Mouse (Mus musculus) G1E (cell line): ENCODE measurements at regions not wholly inside any gene's neighbourhood (a gene's known extent, or its start where the extent isn't known, plus 50 kb on each side); places are given as distances from the start of the nearest gene placed in this dataset.

ENCODE experiments used
- ATAC-seq: 2 replicates; pipeline ENCODE4 v1.8.0; 2016; ENCODE audit warnings: mild to moderate bottlenecking; ENCODE audit not compliant: insufficient number of reproducible peaks, poor library complexity, low FRiP score, severe bottlenecking; ENCODE audit errors: extremely low read depth
- DNase-seq: peaks from one replicate; pipeline ENCODE4 v3.0.0; 2012; ENCODE audit warnings: low spot score
- H3K27me3 ChIP-seq: 2 replicates; pipeline ENCODE4 v1.6.1; 2012; ENCODE audit warnings: mild to moderate bottlenecking, low read length, inconsistent platforms; ENCODE audit not compliant: insufficient read depth
- H3K36me3 ChIP-seq: replicated peaks from 2 replicates; pipeline ENCODE3; 2012; ENCODE audit warnings: mild to moderate bottlenecking, inconsistent platforms
- H3K4me1 ChIP-seq: 2 replicates; pipeline ENCODE4 v1.6.1; 2012; ENCODE audit warnings: low read depth, low read length, inconsistent platforms, mixed read lengths; ENCODE audit not compliant: insufficient read depth
- H3K4me3 ChIP-seq: 2 replicates; pipeline ENCODE4 v1.5.1; 2012; ENCODE audit warnings: low read depth, mild to moderate bottlenecking, inconsistent platforms, low read length, moderate library complexity, mixed read lengths
- H3K9me3 ChIP-seq: replicated peaks from 2 replicates; pipeline ENCODE4 v1.6.1; 2012; ENCODE audit warnings: inconsistent platforms
- CTCF ChIP-seq: IDR thresholded peaks from 2 replicates; pipeline ENCODE4 v1.5.1; 2012; ENCODE audit warnings: low read depth, low read length, inconsistent platforms, mixed read lengths
- GATA1 ChIP-seq: IDR thresholded peaks from 2 replicates; pipeline ENCODE4 v1.6.1; 2012; ENCODE audit warnings: borderline replicate concordance, low read length, inconsistent platforms, mixed read lengths
- GATA2 ChIP-seq: IDR thresholded peaks from 2 replicates; pipeline ENCODE4 v1.6.1; 2012; ENCODE audit warnings: low read depth, low read length, inconsistent platforms, borderline replicate concordance
- POLR2AphosphoS5 ChIP-seq: IDR thresholded peaks from 2 replicates; pipeline ENCODE4 v1.6.1; 2012; ENCODE audit warnings: low read depth, low read length, inconsistent platforms; ENCODE audit not compliant: insufficient replicate concordance
- TAL1 ChIP-seq: conservative IDR thresholded peaks from 2 replicates; pipeline ENCODE4 v1.6.1; 2012; ENCODE audit warnings: low read depth, low read length, inconsistent platforms, mixed read lengths

DNA sequence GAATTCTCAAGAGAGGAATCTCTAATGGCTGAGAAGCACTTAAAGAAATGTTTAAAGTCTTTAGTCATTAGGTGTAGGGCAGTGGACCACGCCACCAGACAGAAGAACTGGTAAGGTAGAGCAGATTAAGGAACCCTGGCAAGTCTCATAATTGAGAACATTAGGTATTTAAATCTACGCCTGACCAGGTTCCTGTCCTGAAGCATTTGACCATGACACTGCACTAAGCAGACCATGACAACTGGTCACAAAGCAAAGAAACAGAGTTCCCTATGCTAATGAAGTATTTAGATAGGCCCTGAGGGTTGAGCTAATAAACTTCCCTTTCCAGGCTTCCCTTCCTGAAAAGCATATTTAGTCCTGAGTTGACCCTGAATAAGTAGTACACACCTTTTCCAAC lies 562.3 kb downstream of the Cdh11 start:
- DNase-seq (no peak), ATAC-seq (no peak)
- no peaks in the 10 kb centered on the region for H3K27me3 ChIP-seq
- no peak for TF ChIP-seq GATA1
- no peak for TF ChIP-seq POLR2AphosphoS5
- no peak for TF ChIP-seq GATA2
- no peak for TF ChIP-seq CTCF
- TF ChIP-seq TAL1: no peak
- H3K36me3 ChIP-seq: no peaks in the 10 kb centered on the region
- H3K9me3 ChIP-seq: peaks cover 7% of the 10 kb centered on the region
- no peak overlapping the region for H3K4me3 ChIP-seq
- H3K4me1 ChIP-seq: no peaks in the 10 kb centered on the region

GRCm38 (mm10) chr8:102205633-102206032 lies 579.8 kb downstream of the Cdh11 start:
- Histone ChIP-seq H3K4me1 (no peaks in the 10 kb centered on the region), H3K4me3 (no peak overlapping the region), H3K9me3 (0 out of 2 replicates have a peak, but pooled peaks cover 2% of the 10 kb centered on the region), H3K27me3 (no peaks in the 10 kb centered on the region), H3K36me3 (no peaks in the 10 kb centered on the region)
- TF ChIP-seq GATA2 (no peak), POLR2AphosphoS5 (no peak), CTCF (no peak), TAL1 (no peak), GATA1 (no peak)
- no peak for ATAC-seq
- DNase-seq: no peak

DNA sequence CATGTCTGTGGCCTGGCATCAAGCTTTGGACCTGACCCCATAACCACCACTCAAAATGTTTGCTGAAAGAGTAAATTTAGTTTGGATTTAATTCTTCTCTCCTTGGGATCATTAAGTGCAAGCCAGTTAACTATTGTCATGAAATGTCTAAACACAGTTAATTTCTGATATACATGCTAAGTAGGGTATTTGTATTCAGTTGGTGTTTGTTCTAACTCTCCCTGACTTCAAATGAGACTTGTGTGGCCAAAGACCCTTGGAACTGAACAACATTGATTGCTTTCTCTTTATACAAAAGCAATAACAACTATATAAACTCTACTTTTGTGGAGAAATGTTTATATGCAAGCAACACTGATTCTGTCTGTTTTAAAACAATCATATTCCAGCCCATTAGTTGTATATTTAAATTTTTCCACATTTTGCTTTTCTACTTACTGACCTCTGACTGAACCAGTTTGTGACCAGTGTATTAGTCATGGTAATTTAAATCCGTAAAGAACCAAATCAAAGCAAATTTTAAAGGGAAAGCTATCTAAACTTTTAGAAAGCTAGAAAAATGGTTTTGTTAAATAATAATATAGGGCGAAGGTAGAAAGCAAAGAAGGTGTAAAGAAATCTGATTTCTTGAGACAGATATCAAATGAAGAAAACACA lies 625.8 kb downstream of the Cdh11 start:
- Histone ChIP-seq H3K4me1 (no peaks in the 10 kb centered on the region), H3K4me3 (no peak overlapping the region), H3K36me3 (no peaks in the 10 kb centered on the region), H3K27me3 (no peaks in the 10 kb centered on the region), H3K9me3 (no peaks in the 10 kb centered on the region)
- DNase-seq (no peak), ATAC-seq (no peak)
- no peak for TF ChIP-seq GATA2
- no peak for TF ChIP-seq TAL1
- TF ChIP-seq GATA1: no peak
- no peak for TF ChIP-seq POLR2AphosphoS5
- no peak for TF ChIP-seq CTCF

GRCm38 (mm10) chr8:102118657-102119056 lies 666.8 kb downstream of the Cdh11 start:
- no peaks in the 10 kb centered on the region for H3K4me1 ChIP-seq
- no peak for TF ChIP-seq POLR2AphosphoS5
- TF ChIP-seq CTCF: no peak
- no peak for TF ChIP-seq GATA1
- no peak for TF ChIP-seq TAL1
- no peak for TF ChIP-seq GATA2
- no peaks in the 10 kb centered on the region for H3K9me3 ChIP-seq
- no peaks in the 10 kb centered on the region for H3K36me3 ChIP-seq
- no peaks in the 10 kb centered on the region for H3K27me3 ChIP-seq
- ATAC-seq (no peak), DNase-seq (no peak)
- H3K4me3 ChIP-seq: no peak overlapping the region

DNA sequence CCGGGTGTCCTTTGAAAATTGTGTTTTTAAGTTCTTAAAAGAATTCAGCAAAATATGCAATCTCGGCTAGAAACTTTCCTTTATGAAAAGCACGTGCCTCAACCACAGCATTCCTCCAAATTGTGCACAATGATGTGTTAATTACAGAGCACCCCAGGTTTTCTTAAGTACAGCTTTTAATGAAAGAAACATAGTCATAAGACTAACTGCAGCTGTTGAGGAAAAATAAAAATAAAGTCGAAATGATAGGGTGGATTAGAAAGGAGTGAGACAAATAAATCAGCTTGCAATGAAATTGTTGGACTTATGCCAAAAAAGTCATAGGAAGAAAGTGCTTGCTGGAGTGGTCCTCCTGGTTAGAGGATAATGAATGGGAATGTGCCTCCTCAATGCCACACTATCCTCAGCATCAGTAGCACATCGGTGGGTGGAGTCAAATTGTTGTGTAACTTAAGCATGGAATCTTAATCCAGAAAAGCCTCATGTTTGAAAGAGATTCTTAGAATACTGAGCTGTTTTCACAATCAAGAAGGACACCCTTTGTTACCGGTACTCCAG lies 668.5 kb downstream of the Cdh11 start:
- Histone ChIP-seq H3K4me1 (no peaks in the 10 kb centered on the region), H3K36me3 (no peaks in the 10 kb centered on the region), H3K9me3 (no peaks in the 10 kb centered on the region), H3K27me3 (no peaks in the 10 kb centered on the region), H3K4me3 (no peak overlapping the region)
- DNase-seq (no peak), ATAC-seq (no peak)
- TF ChIP-seq TAL1: no peak

GRCm38 (mm10) chr8:102103773-102104172 lies 681.7 kb downstream of the Cdh11 start:
- DNase-seq: no peak
- Histone ChIP-seq H3K27me3 (no peaks in the 10 kb centered on the region), H3K4me3 (no peak overlapping the region), H3K36me3 (no peaks in the 10 kb centered on the region), H3K4me1 (no peaks in the 10 kb centered on the region), H3K9me3 (no peaks in the 10 kb centered on the region)
- TF ChIP-seq TAL1: no peak
- no peak for TF ChIP-seq POLR2AphosphoS5
- TF ChIP-seq CTCF: no peak
- no peak for TF ChIP-seq GATA1
- no peak for TF ChIP-seq GATA2
- no peak for ATAC-seq

GRCm38 (mm10) chr8:102096726-102097125 lies 688.7 kb downstream of the Cdh11 start:
- H3K4me3 ChIP-seq: no peak overlapping the region
- no peaks in the 10 kb centered on the region for H3K9me3 ChIP-seq
- no peaks in the 10 kb centered on the region for H3K4me1 ChIP-seq
- DNase-seq (no peak), ATAC-seq (no peak)
- H3K27me3 ChIP-seq: no peaks in the 10 kb centered on the region
- no peak for TF ChIP-seq CTCF
- TF ChIP-seq GATA2: no peak
- no peak for TF ChIP-seq GATA1
- no peak for TF ChIP-seq POLR2AphosphoS5
- TF ChIP-seq TAL1: no peak
- no peaks in the 10 kb centered on the region for H3K36me3 ChIP-seq
